Mouse (Mus musculus) brain, embryonic 14.5 days (tissue): ENCODE data around the gene Srrm4. TPM values are rescaled to one million over a fixed set of nuclear protein-coding genes. Genes with fewer than 3 reads are reported as not detected.
A peak's percentile ranks its signal among the peaks of the same experiment; 100 is the strongest.

Experiments
- DNase-seq: peaks from one replicate; pipeline ENCODE4 v3.0.0-alpha.2; 2011; ENCODE audit warnings: low read depth
- CTCF ChIP-seq: fragments of 200-500 bp; IDR thresholded peaks from 2 replicates; pipeline ENCODE4 v1.5.1; 2012; ENCODE audit warnings: inconsistent platforms, mild to moderate bottlenecking, moderate library complexity, borderline replicate concordance; ENCODE audit not compliant: insufficient read depth, insufficient read length; ENCODE audit errors: extremely low read depth
- POLR2A ChIP-seq: fragments of 200-500 bp; IDR thresholded peaks from 2 replicates; pipeline ENCODE4 v1.6.1; 2012; ENCODE audit warnings: mild to moderate bottlenecking, inconsistent platforms, borderline replicate concordance; ENCODE audit not compliant: poor library complexity, insufficient read depth, insufficient read length, severe bottlenecking; ENCODE audit errors: extremely low read depth
- polyA plus RNA-seq: library from polyadenylated mRNA; depleted of rRNA; stranded (reverse); fragments of >200 nt; gene quantifications from 2 replicates; pipeline ENCODE4 v1.2.3, GENCODE M21; 2012; rRNA removed

Gene Srrm4
- polyA plus RNA-seq, 1 experiment = 42.0 TPM

- TF ChIP-seq CTCF (no peak), POLR2A (no peak)
- no peak for DNase-seq
Measured at GRCm38 (mm10) chr5:116405934-116406333, 185.7 kb downstream of the Srrm4 start.

DNA sequence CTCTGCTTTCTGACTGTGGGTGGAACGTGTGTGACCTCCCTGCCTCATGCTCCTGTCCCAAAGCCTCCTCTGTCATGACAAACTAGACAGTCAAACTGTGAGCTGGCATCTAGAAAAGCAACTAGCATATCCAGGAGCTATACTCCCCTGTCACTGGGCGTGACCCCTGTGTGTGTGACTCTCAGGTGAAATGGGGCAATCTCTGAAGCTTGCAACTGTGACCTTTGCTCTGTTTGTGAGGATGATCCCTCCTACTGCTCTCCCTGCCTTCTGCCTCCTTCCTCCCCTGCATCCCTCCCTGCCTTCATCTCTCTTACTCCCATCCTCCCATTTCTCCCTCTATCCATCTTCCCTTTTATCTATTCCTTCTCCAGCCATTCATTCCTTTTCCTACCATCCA lies 187.6 kb downstream of the Srrm4 start:
- DNase-seq = no peak
- TF ChIP-seq POLR2A = no peak
- TF ChIP-seq CTCF = no peak

DNA sequence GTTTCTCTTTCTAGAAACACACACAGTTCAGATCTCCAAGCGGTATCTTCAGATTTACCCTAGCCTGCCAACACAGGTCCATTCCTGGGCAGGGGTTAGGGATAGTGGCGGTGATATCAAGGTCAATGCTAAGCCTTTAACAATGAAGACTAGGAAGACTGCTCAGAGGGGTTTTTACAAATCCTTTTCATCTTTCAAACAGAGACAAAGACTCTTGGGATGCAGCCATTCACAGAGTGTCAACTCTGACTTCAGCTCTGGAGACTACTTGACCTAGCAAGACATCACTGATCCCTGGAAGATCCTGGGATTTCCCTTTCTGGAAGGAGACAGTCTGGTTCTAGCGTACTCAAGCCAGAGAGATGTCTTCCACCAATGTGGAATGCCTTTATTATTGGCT lies 190.8 kb downstream of the Srrm4 start:
- DNase-seq = no peak
- TF ChIP-seq CTCF = no peak
- TF ChIP-seq POLR2A = no peak

DNA sequence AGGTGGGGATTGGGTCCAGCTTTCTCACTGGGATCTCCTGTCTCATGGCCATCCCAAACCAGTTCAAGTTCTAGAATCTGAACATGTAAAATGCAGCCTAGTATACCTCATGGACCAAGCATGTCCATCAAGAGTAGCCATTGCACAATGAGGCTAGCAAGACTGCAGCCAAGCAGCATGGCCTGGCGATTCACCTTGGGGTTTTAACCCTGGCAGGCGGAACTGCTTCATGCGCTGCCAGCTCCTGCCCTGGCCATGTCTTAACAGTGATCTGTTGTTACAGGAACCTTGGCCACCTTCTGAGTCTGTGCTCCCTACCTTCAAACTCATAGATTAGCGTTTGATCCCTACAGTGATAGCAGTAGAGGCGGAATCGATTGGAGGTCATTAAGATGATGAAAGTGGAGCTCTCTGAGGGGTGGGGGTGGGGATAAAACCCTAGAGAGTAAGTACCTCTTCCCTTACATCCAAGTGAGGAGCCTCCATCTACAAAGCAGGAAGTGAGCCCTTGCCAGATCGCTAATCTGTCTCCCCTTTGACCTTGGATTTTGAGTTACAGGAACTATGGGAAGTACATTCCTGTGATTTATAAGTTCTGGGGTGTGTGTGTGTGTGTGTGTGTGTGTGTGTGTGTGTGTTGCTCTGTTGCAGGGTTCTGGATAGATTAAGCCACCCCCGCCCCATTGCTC lies 191.4 kb downstream of the Srrm4 start:
- DNase-seq = no peak

GRCm38 (mm10) chr5:116396104-116396503 lies 195.5 kb downstream of the Srrm4 start:
- TF ChIP-seq POLR2A (no peak), CTCF (no peak)

More for the DNA sequence above, 191.4 kb downstream of the Srrm4 start:
- TF ChIP-seq POLR2A (no peak), CTCF (no peak)

GRCm38 (mm10) chr5:116392603-116393002 lies 199.0 kb downstream of the Srrm4 start:
- no peak for DNase-seq

More at GRCm38 (mm10) chr5:116396104-116396503, 195.5 kb downstream of the Srrm4 start:
- no peak for DNase-seq

DNA sequence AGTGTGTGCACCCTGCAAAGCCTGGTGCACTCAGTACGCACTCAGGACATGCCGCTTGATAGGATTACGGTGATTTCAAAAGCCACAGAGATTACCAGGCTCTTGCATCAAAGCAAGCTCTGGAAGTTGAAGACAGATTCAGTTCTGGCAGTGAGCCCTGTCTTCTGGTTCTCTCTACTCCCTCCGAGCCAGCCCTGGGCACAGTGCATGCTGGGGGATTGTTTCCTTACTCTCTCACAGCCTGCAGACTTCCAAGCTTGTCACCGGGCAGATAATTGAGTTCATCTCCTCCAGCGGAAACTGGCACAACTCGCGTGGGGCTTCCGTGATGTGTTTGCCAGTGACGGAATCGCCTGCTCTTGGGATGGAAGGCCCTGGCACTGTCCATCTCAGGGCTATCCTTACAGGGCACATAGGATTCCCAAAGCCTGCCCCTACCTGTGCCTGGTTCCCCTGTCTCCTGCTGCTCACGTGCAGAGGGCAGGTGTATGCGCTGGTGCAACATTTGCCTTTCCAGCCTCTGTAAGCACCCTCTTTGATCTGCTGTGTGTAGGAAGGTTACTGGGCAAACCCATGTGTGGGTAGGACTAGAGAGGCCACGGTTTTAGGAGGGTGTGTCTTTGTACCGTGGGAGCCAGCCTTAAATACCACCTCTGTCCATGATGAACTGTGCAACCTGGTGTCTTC lies 201.6 kb downstream of the Srrm4 start:
- peak; percentile 92 for DNase-seq
- TF ChIP-seq POLR2A (no peak), CTCF (no peak)

More at GRCm38 (mm10) chr5:116392603-116393002, 199.0 kb downstream of the Srrm4 start:
- TF ChIP-seq CTCF (no peak), POLR2A (no peak)

GRCm38 (mm10) chr5:116389321-116389720 lies 202.3 kb downstream of the Srrm4 start:
- TF ChIP-seq CTCF (no peak), POLR2A (no peak)
- no peak for DNase-seq

Other genes with a start within 250 kb of the Srrm4 start
- gene Hspb8, start 169.0 kb downstream of the Srrm4 start, polyA plus RNA-seq = 7.3 and 7.8 TPM in 2 replicates